Mouse (Mus musculus) layer of hippocampus, postnatal 14 days (tissue): ENCODE measurements at regions not wholly inside any gene's neighbourhood (a gene's known extent, or its start where the extent isn't known, plus 50 kb on each side); places are given as distances from the start of the nearest gene placed in this dataset.

ENCODE experiments used
- DNase-seq, 2 experiments: peaks; one replicate each; pipeline ENCODE4 v3.0.0; 2021 to 2022; ENCODE audit warnings: low spot score in 2 of 2, mixed read lengths in 1 of 2

- DNase-seq = peak in 1 of 2 experiments; percentile 21
These were observed 379.1 kb upstream of the Anxa10 start for GRCm38 (mm10) chr8:62502043-62502442.

GRCm38 (mm10) chr8:62482503-62482902, 359.6 kb upstream of the Anxa10 start:
- DNase-seq = no peak
